Mouse (Mus musculus): ENCODE data around the gene Pilra. TPM values are rescaled to one million over a fixed set of nuclear protein-coding genes. Genes with fewer than 3 reads are reported as not detected.
"Not testable (repeated sequence)": the region's sequence is repeated elsewhere in the genome, so short reads cannot be mapped to it uniquely, and the experiment has no call there.

The Pilra gene
- total and polyA plus RNA-seq, 3 experiments, result 0.89 to 1.5 TPM; not detected in 1

DNA sequence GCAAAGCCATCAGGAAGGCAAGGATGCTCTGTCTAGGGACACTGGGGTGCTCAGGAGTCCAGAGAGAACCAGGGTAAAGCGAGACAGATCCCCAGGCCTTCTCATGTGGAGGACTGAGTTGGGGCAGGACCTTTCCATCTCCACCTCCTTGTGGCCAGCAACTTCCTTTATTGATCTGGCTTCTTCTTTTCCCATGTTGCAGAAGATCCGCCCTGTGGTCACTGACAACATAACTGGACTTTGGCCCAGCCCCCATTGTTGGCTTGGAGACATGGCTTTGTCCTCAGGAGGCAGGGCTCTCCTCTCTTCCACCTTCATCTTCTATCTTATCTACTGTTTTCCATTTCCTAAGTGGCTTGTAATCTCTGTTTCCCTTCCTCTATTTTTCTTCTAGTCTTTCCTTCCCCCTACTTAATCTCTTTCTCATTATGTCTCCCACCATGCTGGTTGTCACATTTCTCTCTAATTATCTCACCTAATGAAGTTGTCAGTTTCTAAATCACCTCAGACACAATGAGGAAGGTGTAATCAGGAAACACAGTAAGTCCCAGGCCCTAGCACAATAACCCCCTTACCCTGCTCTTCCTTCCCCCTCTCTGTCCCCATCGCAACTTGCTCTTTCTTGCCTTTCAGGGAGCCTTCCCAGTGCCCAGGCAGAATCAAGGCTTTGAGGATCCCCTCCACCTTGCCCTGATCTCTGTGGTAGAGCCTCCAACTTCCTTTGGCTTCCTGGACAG is 35.7 kb upstream of the Pilra start, which contains the start of gene Pilrb2:
TSS of gene Pilrb2 (minus strand) at position 172 of the 737 bp plus-strand sequence.
- H3K9me3 ChIP-seq (replicated peaks; ENCODE audit: insufficient read depth, low read length); H3K79me2 ChIP-seq (ENCODE audit: control insufficient read depth, insufficient read depth, low read length, poor library complexity); H3K27me3 ChIP-seq (ENCODE audit: control insufficient read depth in 1 of 2, insufficient read depth in 2 of 2, low read length in 2 of 2): not testable (repeated sequence)
- peaks cover 0 to 24% of the 10 kb centered on the region in 2 experiments; a peak in 2 of 4 replicates for H3K36me3 ChIP-seq (ENCODE audit: control insufficient read depth in 1 of 2, insufficient read depth in 2 of 2, low read length in 2 of 2)
- TF ChIP-seq TAL1 (IDR thresholded peaks at IDR 0.05; ENCODE audit: low read length), result peak; percentile 45
- TF ChIP-seq EP300 (IDR thresholded peaks at IDR 0.05; ENCODE audit: low read depth in 1 of 2, low read length in 2 of 2), result peak; percentile 81 to 85
- TF ChIP-seq ETS1 (IDR thresholded peaks at IDR 0.05; ENCODE audit: low read depth, low read length), result peak; percentile 45; the same call in 1 of the 2 replicates
- peak; percentile 13; the same call in 1 of the 2 replicates for TF ChIP-seq RCOR1 (IDR thresholded peaks at IDR 0.05; ENCODE audit: low read depth, low read length)
- peak; percentile 59 for TF ChIP-seq TCF12 (IDR thresholded peaks at IDR 0.05; ENCODE audit: low read depth, low read length)
- TF ChIP-seq POLR2A (IDR thresholded peaks at IDR 0.05; ENCODE audit: control insufficient read depth in 1 of 2, insufficient read depth in 1 of 2, low read depth in 1 of 2, low read length in 2 of 2, poor library complexity in 1 of 2), result peak in 1 of 2 experiments; percentile 41; a peak in 1 of 4 replicates
- peak; percentile 62 for TF ChIP-seq TBP (IDR thresholded peaks at IDR 0.05; ENCODE audit: low read depth, low read length)
- TF ChIP-seq SIN3A (IDR thresholded peaks at IDR 0.05; ENCODE audit: low read length), result peak; percentile 60; the same call in 1 of the 2 replicates
- TF ChIP-seq MXI1 (IDR thresholded peaks at IDR 0.05; ENCODE audit: low read depth, low read length), result peak; percentile 39; the same call in 1 of the 2 replicates
- TF ChIP-seq GATA1 (IDR thresholded peaks at IDR 0.05; ENCODE audit: low read depth, low read length), result peak; percentile 79
- H3K9ac ChIP-seq (ENCODE audit: control insufficient read depth, low read depth, low read length, poor library complexity, severe bottlenecking), result peak within 1 kb of the TSS; percentile 48
- peak within 1 kb of the TSS; percentile 31 to 48; a peak in 3 of 4 replicates for H3K4me3 ChIP-seq (ENCODE audit: control insufficient read depth in 1 of 2, insufficient read depth in 1 of 2, low read depth in 2 of 2, low read length in 2 of 2)
- peak; percentile 77 for DNase-seq (ENCODE audit: low read depth, low spot score)
- peaks cover 9 to 40% of the 10 kb centered on the region in 2 experiments for H3K4me1 ChIP-seq (ENCODE audit: control insufficient read depth in 1 of 2, insufficient read depth in 2 of 2, low read length in 2 of 2)
- peak within 1 kb of the TSS; percentile 87 for H3K27ac ChIP-seq (ENCODE audit: control insufficient read depth, low read depth, low read length)

- Histone ChIP-seq H3K4me1 (ENCODE audit: control insufficient read depth in 1 of 2, insufficient read depth in 2 of 2, low read length in 2 of 2) (peaks cover 8 to 23% of the 10 kb centered on the region in 2 experiments), H3K36me3 (ENCODE audit: control insufficient read depth in 1 of 2, insufficient read depth in 2 of 2, low read length in 2 of 2) (peaks cover 0 to 14% of the 10 kb centered on the region in 2 experiments; a peak in 2 of 4 replicates)
- H3K9me3 ChIP-seq (replicated peaks; ENCODE audit: insufficient read depth, low read length); H3K4me3 ChIP-seq (ENCODE audit: control insufficient read depth in 1 of 2, insufficient read depth in 1 of 2, low read depth in 2 of 2, low read length in 2 of 2); DNase-seq (ENCODE audit: low read depth, low spot score); H3K27me3 ChIP-seq (ENCODE audit: control insufficient read depth in 1 of 2, insufficient read depth in 2 of 2, low read length in 2 of 2); H3K79me2 ChIP-seq (ENCODE audit: control insufficient read depth, insufficient read depth, low read length, poor library complexity); H3K9ac ChIP-seq (ENCODE audit: control insufficient read depth, low read depth, low read length, poor library complexity, severe bottlenecking); H3K27ac ChIP-seq (ENCODE audit: control insufficient read depth, low read depth, low read length): not testable (repeated sequence)
Observed at GRCm38 (mm10) chr5:137868600-137868999, 32.5 kb upstream of the Pilra start.

DNA sequence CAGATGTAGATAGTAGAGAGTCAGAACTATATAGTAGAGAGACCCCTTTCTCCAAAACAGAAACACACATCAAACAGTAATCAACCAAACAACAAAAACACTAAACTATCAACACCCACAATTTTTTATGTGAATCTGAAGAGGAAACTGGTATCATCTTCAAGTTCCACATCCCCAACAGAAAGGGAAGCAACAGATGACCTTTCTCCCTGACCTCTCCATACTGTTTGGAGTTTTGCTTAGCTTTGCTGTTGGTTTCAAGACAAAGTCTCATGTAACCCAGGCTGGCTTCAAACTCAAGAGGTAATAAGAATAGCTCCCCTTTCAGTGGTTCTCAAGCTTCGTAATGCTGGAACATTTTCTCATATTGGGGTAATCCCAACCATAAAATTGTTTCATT is 27.9 kb upstream of the Pilra start:
- not testable (repeated sequence) for H3K9me3 ChIP-seq (replicated peaks; ENCODE audit: insufficient read depth, low read length); DNase-seq (ENCODE audit: low read depth, low spot score); H3K4me1 ChIP-seq (ENCODE audit: control insufficient read depth in 1 of 2, insufficient read depth in 2 of 2, low read length in 2 of 2); H3K27me3 ChIP-seq (ENCODE audit: control insufficient read depth in 1 of 2, insufficient read depth in 2 of 2, low read length in 2 of 2); H3K36me3 ChIP-seq (ENCODE audit: control insufficient read depth in 1 of 2, insufficient read depth in 2 of 2, low read length in 2 of 2); H3K27ac ChIP-seq (ENCODE audit: control insufficient read depth, low read depth, low read length); H3K9ac ChIP-seq (ENCODE audit: control insufficient read depth, low read depth, low read length, poor library complexity, severe bottlenecking); H3K79me2 ChIP-seq (ENCODE audit: control insufficient read depth, insufficient read depth, low read length, poor library complexity); H3K4me3 ChIP-seq (ENCODE audit: control insufficient read depth in 1 of 2, insufficient read depth in 1 of 2, low read depth in 2 of 2, low read length in 2 of 2)

Data from MEL (cell line).